Mouse (Mus musculus): ENCODE data around the gene Psen2. TPM values are rescaled to one million over a fixed set of nuclear protein-coding genes. Genes with fewer than 3 reads are reported as not detected.

Psen2 gene
- not detected in 2 replicates for polyA plus RNA-seq (2012; ENCODE audit: insufficient read depth, insufficient read length, low replicate concordance, missing spikeins)

DNA sequence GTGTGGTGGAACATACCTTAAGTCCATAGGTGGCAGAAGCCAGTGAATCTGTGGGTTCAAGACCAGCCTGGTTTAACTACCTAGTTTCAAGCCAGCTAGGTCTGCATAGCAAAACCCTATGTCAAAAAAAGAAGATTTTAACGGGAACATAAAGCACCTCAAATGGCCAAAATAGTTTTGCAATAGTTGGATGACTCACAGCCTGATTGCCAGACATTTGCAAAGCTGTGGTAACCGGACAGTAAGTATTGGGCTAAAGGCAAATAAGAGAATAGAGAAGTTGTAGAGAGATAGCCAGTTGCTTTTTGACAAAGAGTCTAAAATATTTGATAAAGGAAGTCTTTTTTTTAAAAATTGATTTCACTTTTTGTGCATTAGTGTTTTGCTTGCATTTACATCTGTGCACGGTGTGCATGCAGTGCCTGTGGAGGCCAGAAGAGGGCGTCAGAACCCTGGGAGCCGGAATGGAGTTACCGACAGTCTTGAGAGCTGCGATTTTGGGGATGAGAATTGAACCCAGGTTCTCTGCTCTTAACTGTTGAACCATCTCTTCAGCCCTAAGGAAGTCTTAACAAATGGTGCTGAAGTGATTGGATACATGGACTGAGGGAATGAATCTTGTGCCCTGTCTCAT lies at the start of gene Psen2:
TSS of gene Psen2 (minus strand) at position 75 of the 634 bp plus-strand sequence.
- H3K4me3 ChIP-seq (ENCODE audit: insufficient read depth, low read depth, low read length), result no peak within 1 kb of the TSS
- no peaks in the 10 kb centered on the region for H3K4me1 ChIP-seq (ENCODE audit: control insufficient read depth, insufficient read depth, low read length)
- TF ChIP-seq POLR2A (IDR thresholded peaks at IDR 0.05; ENCODE audit: insufficient read depth, low read depth, low read length), result no peak
- 34% methylated on average over 7 of the region's 7 CpGs for WGBS
- no peak within 1 kb of the TSS for H3K27ac ChIP-seq (ENCODE audit: insufficient read depth, low read depth, low read length)

DNA sequence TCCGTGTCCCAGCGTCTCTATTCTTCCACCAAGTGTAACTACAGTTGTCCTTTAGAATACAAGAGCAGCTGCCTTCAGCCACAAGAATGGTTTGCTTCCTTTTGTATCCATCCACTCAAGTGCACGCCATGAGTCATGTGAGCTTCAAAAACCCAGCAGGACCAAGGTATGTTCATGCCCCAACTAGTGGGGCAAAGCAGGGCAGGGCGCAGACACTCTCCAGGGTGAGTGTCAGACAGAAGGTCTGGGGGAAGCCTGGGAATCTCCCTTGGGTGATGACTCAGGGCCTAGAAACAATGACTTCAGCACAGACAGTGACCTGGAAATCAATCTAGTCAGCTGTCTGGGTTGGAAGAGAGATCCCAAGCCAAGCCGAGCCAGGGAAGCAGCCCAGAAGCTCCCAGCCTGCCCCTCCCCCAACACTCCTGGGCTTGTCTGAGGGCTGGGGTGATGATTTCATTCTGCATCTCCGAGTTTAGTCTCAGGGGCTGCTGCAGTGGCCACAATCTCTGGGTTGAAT lies 49.6 kb upstream of the Psen2 start:
- H3K4me3 ChIP-seq (ENCODE audit: insufficient read depth, low read depth, low read length), result no peak overlapping the region
- H3K27ac ChIP-seq (ENCODE audit: insufficient read depth, low read depth, low read length), result no peak overlapping the region
- peaks cover 12% of the 10 kb centered on the region for H3K4me1 ChIP-seq (ENCODE audit: control insufficient read depth, insufficient read depth, low read length)
- TF ChIP-seq POLR2A (IDR thresholded peaks at IDR 0.05; ENCODE audit: insufficient read depth, low read depth, low read length) (no peak), CTCF (IDR thresholded peaks at IDR 0.05; ENCODE audit: insufficient read depth, low read depth, low read length) (no peak)
- 40% methylated on average over 6 of the region's 6 CpGs for WGBS

DNA sequence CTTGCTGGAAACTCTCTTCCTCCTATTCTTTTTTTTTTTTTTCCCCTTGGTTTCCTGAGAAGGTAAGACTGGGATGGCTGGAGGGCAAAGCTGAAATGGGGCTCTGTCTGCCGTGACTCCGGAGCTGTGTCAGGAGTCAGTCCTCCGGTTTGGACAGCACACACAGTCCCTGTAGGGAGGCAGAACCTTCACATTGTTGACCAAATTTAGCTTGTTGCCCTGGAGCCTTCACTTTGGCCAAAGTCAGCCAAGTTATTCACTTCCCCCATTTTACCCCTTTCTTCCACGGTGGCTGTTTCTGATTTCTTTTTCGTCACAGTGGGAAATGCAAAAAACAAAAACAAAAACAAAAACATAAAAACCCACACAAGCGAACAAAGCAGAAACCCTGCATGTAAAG lies 49.0 kb upstream of the Psen2 start:
- 63% methylated on average over 6 of the region's 6 CpGs for WGBS

DNA sequence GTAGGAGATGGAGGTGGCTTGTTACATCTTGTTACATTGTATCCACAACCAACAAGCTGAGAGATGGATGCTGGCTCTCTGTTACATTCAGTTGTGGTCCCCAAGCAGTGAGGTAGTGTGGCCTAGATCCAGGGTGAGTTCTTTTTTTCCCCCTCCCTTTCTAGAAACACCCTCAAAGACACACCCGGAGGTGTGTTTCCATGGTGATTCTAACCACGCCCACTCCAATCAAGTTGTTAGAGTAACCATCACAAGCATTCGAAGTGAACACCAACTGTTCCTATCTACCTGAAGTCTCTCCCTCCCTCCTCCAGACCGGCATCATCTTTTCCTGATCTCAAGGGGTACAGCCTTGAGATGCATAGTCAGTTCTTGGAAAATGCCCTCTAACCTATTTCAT lies 45.7 kb upstream of the Psen2 start:
- 87% methylated on average over 4 of the region's 4 CpGs for WGBS
- H3K4me3 ChIP-seq (ENCODE audit: insufficient read depth, low read depth, low read length), result no peak overlapping the region

More for the DNA sequence above, 49.0 kb upstream of the Psen2 start:
- TF ChIP-seq CTCF (IDR thresholded peaks at IDR 0.05; ENCODE audit: insufficient read depth, low read depth, low read length), result no peak
- TF ChIP-seq POLR2A (IDR thresholded peaks at IDR 0.05; ENCODE audit: insufficient read depth, low read depth, low read length), result no peak
- Histone ChIP-seq H3K4me1 (ENCODE audit: control insufficient read depth, insufficient read depth, low read length) (peaks cover 12% of the 10 kb centered on the region), H3K27ac (ENCODE audit: insufficient read depth, low read depth, low read length) (no peak overlapping the region), H3K4me3 (ENCODE audit: insufficient read depth, low read depth, low read length) (no peak overlapping the region)

DNA sequence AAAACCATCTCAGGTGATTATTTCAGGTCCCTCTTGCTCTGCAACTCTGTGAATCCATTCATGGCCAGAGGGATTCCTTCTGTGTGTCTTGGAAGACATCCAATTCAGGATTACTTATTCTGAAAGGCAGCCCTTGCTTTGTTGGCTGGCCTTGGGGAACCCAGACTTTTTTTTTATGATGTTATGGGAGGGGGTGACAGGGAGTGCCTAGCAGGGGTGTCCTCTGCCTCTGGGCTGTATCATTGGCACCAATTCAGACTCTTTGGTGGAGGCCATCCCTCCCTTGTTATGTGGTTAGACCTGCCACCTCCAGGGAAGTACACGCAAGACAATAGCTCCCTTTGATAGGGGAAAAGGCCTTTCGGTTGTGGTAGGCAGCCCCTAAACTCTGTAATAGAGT lies 44.4 kb upstream of the Psen2 start:
- H3K4me3 ChIP-seq (ENCODE audit: insufficient read depth, low read depth, low read length), result no peak overlapping the region
- TF ChIP-seq CTCF (IDR thresholded peaks at IDR 0.05; ENCODE audit: insufficient read depth, low read depth, low read length) (no peak), POLR2A (IDR thresholded peaks at IDR 0.05; ENCODE audit: insufficient read depth, low read depth, low read length) (no peak)
- WGBS, result 79% methylated on average over 2 of the region's 2 CpGs
- no peak overlapping the region for H3K27ac ChIP-seq (ENCODE audit: insufficient read depth, low read depth, low read length)
- H3K4me1 ChIP-seq (ENCODE audit: control insufficient read depth, insufficient read depth, low read length), result peaks cover 4% of the 10 kb centered on the region

More for the DNA sequence above, 45.7 kb upstream of the Psen2 start:
- no peak overlapping the region for H3K27ac ChIP-seq (ENCODE audit: insufficient read depth, low read depth, low read length)
- H3K4me1 ChIP-seq (ENCODE audit: control insufficient read depth, insufficient read depth, low read length), result peaks cover 12% of the 10 kb centered on the region
- TF ChIP-seq POLR2A (IDR thresholded peaks at IDR 0.05; ENCODE audit: insufficient read depth, low read depth, low read length) (no peak), CTCF (IDR thresholded peaks at IDR 0.05; ENCODE audit: insufficient read depth, low read depth, low read length) (no peak)

DNA sequence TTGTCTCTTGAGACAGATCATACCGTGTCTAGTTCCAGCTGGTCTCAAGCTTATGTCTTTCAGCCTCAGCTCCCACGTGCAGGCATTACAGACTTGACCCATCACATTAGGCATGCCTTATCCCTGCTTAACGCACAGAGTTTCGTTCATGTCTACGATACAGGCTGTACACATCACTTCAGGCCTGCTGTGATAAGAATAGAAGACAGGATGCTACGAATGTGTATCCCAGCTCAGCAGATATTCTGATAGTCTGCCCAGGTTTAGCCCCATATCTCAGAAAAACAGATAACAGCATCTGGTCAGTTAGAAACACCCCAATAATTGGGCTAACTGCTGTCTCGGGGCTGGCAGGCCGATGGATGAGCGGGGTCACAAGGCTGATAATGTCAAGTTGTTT lies 43.7 kb upstream of the Psen2 start:
- WGBS, result 94% methylated on average over 9 of the region's 9 CpGs
- no peak overlapping the region for H3K4me3 ChIP-seq (ENCODE audit: insufficient read depth, low read depth, low read length)
- TF ChIP-seq POLR2A (IDR thresholded peaks at IDR 0.05; ENCODE audit: insufficient read depth, low read depth, low read length) (no peak), CTCF (IDR thresholded peaks at IDR 0.05; ENCODE audit: insufficient read depth, low read depth, low read length) (no peak)
- no peak overlapping the region for H3K27ac ChIP-seq (ENCODE audit: insufficient read depth, low read depth, low read length)
- peaks cover 4% of the 10 kb centered on the region for H3K4me1 ChIP-seq (ENCODE audit: control insufficient read depth, insufficient read depth, low read length)

DNA sequence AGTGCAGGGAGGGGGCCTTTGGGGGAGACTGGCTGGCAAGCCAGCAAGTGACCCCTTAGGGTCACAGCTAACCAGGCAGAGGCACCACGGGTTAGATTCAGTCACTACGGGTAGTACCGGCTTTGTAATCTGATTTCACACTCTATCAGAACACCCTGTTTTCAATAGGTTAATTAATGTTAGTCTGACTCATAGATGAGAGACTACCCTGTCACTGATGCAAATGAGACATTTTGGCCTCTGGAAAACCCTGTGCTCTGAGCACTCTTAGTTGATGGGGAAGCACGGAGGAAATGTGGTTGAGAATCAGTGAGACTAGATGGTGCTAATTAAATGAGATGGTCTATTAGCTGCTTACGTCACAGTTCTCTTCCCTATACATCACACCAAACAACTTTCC lies 40.4 kb upstream of the Psen2 start:
- TF ChIP-seq CTCF (IDR thresholded peaks at IDR 0.05; ENCODE audit: insufficient read depth, low read depth, low read length), result no peak
- TF ChIP-seq POLR2A (IDR thresholded peaks at IDR 0.05; ENCODE audit: insufficient read depth, low read depth, low read length), result no peak
- Histone ChIP-seq H3K27ac (ENCODE audit: insufficient read depth, low read depth, low read length) (no peak overlapping the region), H3K4me1 (ENCODE audit: control insufficient read depth, insufficient read depth, low read length) (peaks cover 7% of the 10 kb centered on the region), H3K4me3 (ENCODE audit: insufficient read depth, low read depth, low read length) (no peak overlapping the region)
- WGBS, result 72% methylated on average over 5 of the region's 5 CpGs

DNA sequence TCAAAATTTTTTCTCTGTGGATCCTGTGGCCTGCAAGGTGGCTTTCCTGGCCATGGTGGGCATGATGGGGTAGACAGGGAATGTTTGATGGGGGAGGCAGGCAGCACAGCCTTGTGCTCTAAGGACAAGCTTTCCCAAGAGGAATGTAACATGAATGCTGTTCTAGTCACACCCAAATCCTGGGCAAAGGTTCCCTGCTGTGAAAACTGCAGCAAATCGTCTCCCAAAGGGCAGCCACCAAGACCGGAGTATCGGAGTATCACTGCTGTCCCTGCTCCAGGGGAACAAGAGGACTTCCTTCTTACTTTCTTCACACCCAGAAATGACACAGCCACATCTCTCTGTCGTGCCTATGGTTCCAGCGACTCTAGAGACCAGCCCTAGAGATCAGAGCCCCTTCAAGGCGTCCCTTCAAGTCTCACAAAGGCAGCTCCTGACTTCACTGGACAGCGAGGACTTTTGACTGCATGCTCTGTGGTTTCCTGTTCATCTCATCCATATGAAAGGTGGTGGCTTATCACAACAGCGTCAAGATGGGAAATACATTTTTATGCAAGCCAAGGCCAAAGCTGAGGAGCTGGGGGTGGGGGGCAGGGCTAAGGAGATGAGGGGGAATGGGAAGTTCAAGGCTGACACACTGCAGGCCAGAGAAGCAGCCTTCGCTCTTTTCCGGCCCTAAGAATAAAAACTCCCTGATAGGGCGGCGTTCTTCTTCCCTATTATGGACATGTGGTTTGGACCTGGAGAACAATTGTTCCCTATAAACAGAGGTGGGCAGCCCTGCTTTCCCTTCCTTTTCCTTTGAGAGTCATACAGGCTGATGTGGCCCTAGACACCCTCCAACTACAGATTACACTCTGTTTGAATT lies 39.2 kb upstream of the Psen2 start:
- no peak overlapping the region for H3K4me3 ChIP-seq (ENCODE audit: insufficient read depth, low read depth, low read length)
- WGBS, result 78% methylated on average over 12 of the region's 12 CpGs
- TF ChIP-seq CTCF (IDR thresholded peaks at IDR 0.05; ENCODE audit: insufficient read depth, low read depth, low read length), result no peak
- TF ChIP-seq POLR2A (IDR thresholded peaks at IDR 0.05; ENCODE audit: insufficient read depth, low read depth, low read length), result no peak
- no peak overlapping the region for H3K27ac ChIP-seq (ENCODE audit: insufficient read depth, low read depth, low read length)
- H3K4me1 ChIP-seq (ENCODE audit: control insufficient read depth, insufficient read depth, low read length), result peaks cover 7% of the 10 kb centered on the region

DNA sequence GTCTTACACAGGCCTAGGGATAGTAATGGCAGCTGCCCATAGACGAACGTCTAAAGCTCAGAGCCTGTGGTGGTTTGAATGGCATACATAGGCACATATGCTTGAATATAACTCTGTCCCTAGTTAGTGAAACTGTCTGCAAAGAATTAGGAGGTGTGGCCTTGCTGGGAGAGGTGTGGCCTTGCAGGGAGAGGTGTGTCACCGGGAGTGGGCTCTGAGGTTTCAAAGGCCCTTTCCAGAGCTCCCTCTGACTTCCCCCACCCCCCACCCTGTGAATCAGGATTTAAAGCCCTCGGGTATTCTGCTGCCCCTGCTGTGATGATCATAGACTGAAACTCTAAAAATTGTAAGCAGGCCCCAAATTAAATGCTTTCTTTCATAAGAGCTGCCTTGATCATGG lies 37.8 kb upstream of the Psen2 start:
- TF ChIP-seq POLR2A (IDR thresholded peaks at IDR 0.05; ENCODE audit: insufficient read depth, low read depth, low read length) (no peak), CTCF (IDR thresholded peaks at IDR 0.05; ENCODE audit: insufficient read depth, low read depth, low read length) (no peak)
- WGBS, result 50% methylated on average over 4 of the region's 4 CpGs
- Histone ChIP-seq H3K27ac (ENCODE audit: insufficient read depth, low read depth, low read length) (no peak overlapping the region), H3K4me3 (ENCODE audit: insufficient read depth, low read depth, low read length) (no peak overlapping the region), H3K4me1 (ENCODE audit: control insufficient read depth, insufficient read depth, low read length) (peaks cover 9% of the 10 kb centered on the region)

All from olfactory bulb, adult 2 months (tissue).